Mouse (Mus musculus) lung, postnatal 0 days (tissue): ENCODE data around the gene Zglp1. TPM values are rescaled to one million over a fixed set of nuclear protein-coding genes. Genes with fewer than 3 reads are reported as not detected.

Source experiments
- ATAC-seq: fragments of 200-750 bp; cut with Nextera tagmentation; 2 replicates; pipeline ENCODE4 v1.8.0; 2017; ENCODE audit warnings: moderate library complexity
- DNase-seq: peaks from one replicate; pipeline ENCODE4 v3.0.0-alpha.2; 2016; ENCODE audit warnings: low spot score
- H3K27ac ChIP-seq: fragments of 300-500 bp; sonication (generic); 2 replicates; pipeline ENCODE4 v1.5.1; 2014; ENCODE audit warnings: antibody characterized with exemption, mild to moderate bottlenecking, low read length, mixed read lengths
- H3K27me3 ChIP-seq: fragments of 300-500 bp; sonication (generic); replicated peaks from 2 replicates; pipeline ENCODE4 v1.6.1; 2014; ENCODE audit warnings: low read length, mixed read lengths; ENCODE audit not compliant: insufficient read depth
- H3K36me3 ChIP-seq: fragments of 300-500 bp; sonication (generic); 2 replicates; pipeline ENCODE4 v1.6.1; 2014; ENCODE audit warnings: low read length, mixed read lengths; ENCODE audit not compliant: insufficient read depth
- H3K4me1 ChIP-seq: fragments of 300-500 bp; sonication (generic); 2 replicates; pipeline ENCODE4 v1.6.1; 2014; ENCODE audit warnings: antibody characterized with exemption, low read depth, low read length, mixed read lengths; ENCODE audit not compliant: insufficient read depth
- H3K4me2 ChIP-seq: fragments of 300-500 bp; sonication (generic); replicated peaks from 2 replicates; pipeline ENCODE4 v1.6.1; 2014; ENCODE audit warnings: low read depth, mild to moderate bottlenecking, low read length, moderate library complexity, mixed read lengths
- H3K4me3 ChIP-seq: fragments of 300-500 bp; sonication (generic); 2 replicates; pipeline ENCODE4 v1.5.1; 2014; ENCODE audit warnings: low read depth, low read length
- H3K9ac ChIP-seq: fragments of 300-500 bp; sonication (generic); replicated peaks from 2 replicates; pipeline ENCODE4 v1.6.1; 2014; ENCODE audit warnings: low read depth, mild to moderate bottlenecking
- H3K9me3 ChIP-seq: fragments of 300-500 bp; sonication (generic); 2 replicates; pipeline ENCODE4 v1.6.1; 2016; ENCODE audit warnings: low read length, mixed read lengths
- CTCF ChIP-seq: IDR thresholded peaks from 2 replicates; pipeline ENCODE4 v1.5.1; 2016; ENCODE audit warnings: antibody characterized with exemption, mild to moderate bottlenecking
- EP300 ChIP-seq: IDR thresholded peaks from 2 replicates; pipeline ENCODE4 v1.6.1; 2016; ENCODE audit warnings: antibody characterized with exemption, mild to moderate bottlenecking, control low read depth
- WGBS: fragments of 180-500 bp; shearing (Covaris S2); extraction: QIAGEN DNeasy Blood & Tissue Kit; methylation state at CpG from one replicate; pipeline ENCODE4 v1.1.7; 2014; 5-methylcytosine and 5-hydroxymethylcytosine counted together
- polyA plus RNA-seq: library from polyadenylated mRNA; unstranded; fragments of >200 nt; fragmentation: Nextera tagmentation; extraction: Ambion mirVana; gene quantifications from 2 replicates; pipeline ENCODE4 v1.2.1, GENCODE M21; 2015

Zglp1 gene
- polyA plus RNA-seq, 1 experiment from 2014 or later = not detected

DNA sequence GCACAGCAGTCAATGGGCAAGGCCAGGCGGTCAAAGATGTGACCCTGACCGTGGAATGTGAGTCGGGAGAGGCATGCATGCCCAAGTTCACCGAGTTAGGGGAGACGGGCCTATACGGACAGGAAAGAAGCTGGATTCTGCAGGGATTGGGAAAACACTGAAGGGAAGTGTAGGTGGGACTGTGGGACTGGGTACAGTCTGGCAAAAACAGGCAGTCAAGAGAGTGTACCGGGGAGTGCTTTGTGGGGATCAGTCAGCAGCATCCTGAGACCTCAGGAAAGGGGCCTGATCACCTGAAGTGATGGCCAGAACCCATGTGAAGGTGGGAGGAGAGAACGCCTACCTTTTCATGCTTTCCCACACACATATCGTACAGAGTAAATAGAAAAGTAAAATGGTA lies 31.3 kb downstream of the Zglp1 start:
- Histone ChIP-seq H3K27me3 (peaks cover 42% of the 10 kb centered on the region), H3K4me1 (peaks cover 9% of the 10 kb centered on the region; the same call in 1 of the 2 replicates), H3K36me3 (no peaks in the 10 kb centered on the region), H3K9me3 (no peaks in the 10 kb centered on the region), H3K4me3 (no peak overlapping the region), H3K4me2 (no peak overlapping the region), H3K27ac (no peak overlapping the region), H3K9ac (no peak overlapping the region)
- no peak for ATAC-seq
- WGBS = 37% methylated on average over 9 of the region's 9 CpGs
- no peak for TF ChIP-seq CTCF
- TF ChIP-seq EP300 = no peak
- DNase-seq = no peak

DNA sequence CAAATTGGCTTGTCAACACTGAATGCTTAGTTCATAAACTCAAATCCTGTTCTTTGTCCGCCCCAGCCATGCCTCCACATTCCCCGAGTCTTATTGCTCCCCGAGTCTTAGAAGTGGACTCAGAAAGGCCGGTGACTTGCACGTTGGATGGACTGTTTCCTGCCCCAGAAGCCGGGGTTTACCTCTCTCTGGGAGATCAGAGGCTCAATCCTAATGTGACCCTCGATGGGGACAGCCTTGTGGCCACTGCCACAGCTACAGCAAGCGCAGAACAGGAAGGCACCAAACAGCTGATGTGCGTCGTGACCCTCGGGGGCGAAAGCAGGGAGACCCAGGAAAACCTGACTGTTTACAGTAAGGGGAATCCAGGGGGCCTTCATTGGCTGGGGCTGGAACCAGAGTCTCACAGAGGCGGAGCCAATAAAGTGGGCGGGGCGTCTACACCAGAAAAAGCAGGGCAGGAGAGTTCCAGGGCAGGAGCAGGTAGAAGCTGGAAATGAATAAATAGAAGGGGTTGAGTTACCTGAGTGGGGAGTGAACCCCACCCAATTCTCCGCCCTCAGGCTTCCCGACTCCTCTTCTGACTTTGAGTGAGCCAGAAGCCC lies 32.3 kb downstream of the Zglp1 start:
- Histone ChIP-seq H3K27ac (no peak overlapping the region), H3K9ac (no peak overlapping the region), H3K4me1 (peaks cover 12% of the 10 kb centered on the region; the same call in 1 of the 2 replicates), H3K4me2 (no peak overlapping the region), H3K4me3 (no peak overlapping the region), H3K36me3 (no peaks in the 10 kb centered on the region), H3K27me3 (peaks cover 42% of the 10 kb centered on the region), H3K9me3 (no peaks in the 10 kb centered on the region)
- DNase-seq (peak; percentile 10), ATAC-seq (no peak)
- 6% methylated on average over 17 of the region's 17 CpGs for WGBS
- TF ChIP-seq EP300 = no peak
- TF ChIP-seq CTCF = no peak

DNA sequence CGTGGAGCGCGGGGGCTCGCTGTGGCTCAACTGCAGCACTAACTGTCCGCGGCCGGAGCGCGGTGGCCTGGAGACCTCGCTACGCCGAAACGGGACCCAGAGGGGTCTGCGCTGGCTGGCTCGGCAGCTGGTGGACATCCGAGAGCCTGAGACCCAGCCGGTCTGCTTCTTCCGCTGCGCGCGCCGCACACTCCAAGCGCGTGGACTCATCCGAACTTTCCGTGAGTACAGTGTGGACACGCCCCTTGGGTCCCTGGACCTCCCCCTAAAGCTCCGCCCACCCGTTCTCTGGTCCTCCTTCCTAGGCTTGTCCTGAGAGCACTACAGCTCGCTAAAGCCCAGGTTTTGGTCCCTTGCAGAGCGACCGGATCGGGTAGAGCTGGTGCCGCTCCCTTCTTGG lies 33.8 kb downstream of the Zglp1 start:
- Histone ChIP-seq H3K9me3 (no peaks in the 10 kb centered on the region), H3K9ac (no peak overlapping the region), H3K27ac (no peak overlapping the region), H3K27me3 (peaks cover 42% of the 10 kb centered on the region), H3K36me3 (0 out of 2 replicates have a peak, but pooled peaks cover 4% of the 10 kb centered on the region), H3K4me2 (peak overlapping the region; percentile 85), H3K4me3 (peak overlapping the region; percentile 44), H3K4me1 (peaks cover 12% of the 10 kb centered on the region; the same call in 1 of the 2 replicates)
- TF ChIP-seq CTCF (no peak), EP300 (no peak)
- DNase-seq = peak; percentile 96
- ATAC-seq = peak; percentile 71
- WGBS = 0% methylated on average over 24 of the region's 34 CpGs

DNA sequence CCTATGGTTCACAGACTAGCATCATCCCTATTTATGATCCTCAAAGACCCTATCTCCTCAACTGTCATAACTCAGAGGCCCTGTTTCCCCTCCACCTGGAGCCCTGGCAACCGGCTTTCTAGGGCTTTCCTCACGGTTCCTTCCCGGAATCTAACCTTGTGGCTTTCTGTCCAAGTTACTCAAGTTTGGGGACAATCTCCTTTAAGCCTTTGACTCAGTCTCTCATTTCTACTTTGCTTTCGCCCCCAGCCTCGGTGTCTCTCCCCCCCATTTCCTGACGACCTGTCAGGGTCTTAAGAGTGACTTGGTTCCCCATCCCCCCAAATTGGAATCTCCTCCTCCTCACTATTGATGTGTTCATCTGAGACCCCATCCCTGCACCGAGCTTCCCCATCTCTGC lies 34.4 kb downstream of the Zglp1 start:
- Histone ChIP-seq H3K27me3 (peaks cover 39% of the 10 kb centered on the region), H3K9ac (no peak overlapping the region), H3K4me3 (peak overlapping the region; percentile 46)

DNA sequence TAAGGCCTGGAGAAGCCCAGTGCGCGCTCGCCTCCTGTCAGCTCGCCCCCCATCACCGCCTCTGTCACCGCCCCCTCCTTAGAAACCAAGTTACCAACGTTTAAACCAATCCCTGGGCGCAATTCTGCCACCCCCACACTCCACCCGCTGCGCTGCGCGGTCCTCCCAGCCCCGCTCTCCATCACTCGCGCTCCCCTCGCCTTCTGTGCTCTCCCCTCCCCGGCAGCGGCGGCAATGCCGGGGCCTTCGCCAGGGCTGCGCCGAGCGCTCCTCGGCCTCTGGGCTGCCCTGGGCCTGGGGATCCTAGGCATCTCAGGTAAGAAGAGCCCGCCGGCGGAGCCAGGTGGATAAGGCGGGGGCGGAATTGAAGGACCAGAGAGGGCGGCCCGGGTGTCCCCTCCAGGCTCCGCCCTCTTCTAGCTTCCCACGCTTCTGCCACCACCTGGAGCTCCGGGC lies 35.0 kb downstream of the Zglp1 start, which contains the start of gene Icam5:
Gene Icam5 (plus strand): TSS at position 178 of the 456 bp plus-strand sequence.
- no peak for TF ChIP-seq EP300
- TF ChIP-seq CTCF = no peak
- Histone ChIP-seq H3K9me3 (no peaks in the 10 kb centered on the region), H3K27ac (no peak within 1 kb of the TSS), H3K4me3 (peak within 1 kb of the TSS; percentile 46), H3K4me1 (peaks cover 9% of the 10 kb centered on the region; the same call in 1 of the 2 replicates), H3K4me2 (peak within 1 kb of the TSS; percentile 85), H3K36me3 (0 out of 2 replicates have a peak, but pooled peaks cover 5% of the 10 kb centered on the region), H3K27me3 (peaks cover 35% of the 10 kb centered on the region), H3K9ac (0 out of 2 replicates have a peak within 1 kb of the TSS, but pooled peaks have one; percentile 5)
- ATAC-seq = no peak
- WGBS = 2% methylated on average over 27 of the region's 35 CpGs
- DNase-seq = no peak

More for the DNA sequence above, 34.4 kb downstream of the Zglp1 start:
- peak overlapping the region; percentile 85 for H3K4me2 ChIP-seq
- TF ChIP-seq EP300 (no peak), CTCF (no peak)
- DNase-seq = no peak
- no peaks in the 10 kb centered on the region for H3K9me3 ChIP-seq
- no peak for ATAC-seq
- 0 out of 2 replicates have a peak, but pooled peaks cover 5% of the 10 kb centered on the region for H3K36me3 ChIP-seq
- no peak overlapping the region for H3K27ac ChIP-seq
- H3K4me1 ChIP-seq = peaks cover 12% of the 10 kb centered on the region; the same call in 1 of the 2 replicates
- WGBS = 2% methylated on average over 7 of the region's 7 CpGs

DNA sequence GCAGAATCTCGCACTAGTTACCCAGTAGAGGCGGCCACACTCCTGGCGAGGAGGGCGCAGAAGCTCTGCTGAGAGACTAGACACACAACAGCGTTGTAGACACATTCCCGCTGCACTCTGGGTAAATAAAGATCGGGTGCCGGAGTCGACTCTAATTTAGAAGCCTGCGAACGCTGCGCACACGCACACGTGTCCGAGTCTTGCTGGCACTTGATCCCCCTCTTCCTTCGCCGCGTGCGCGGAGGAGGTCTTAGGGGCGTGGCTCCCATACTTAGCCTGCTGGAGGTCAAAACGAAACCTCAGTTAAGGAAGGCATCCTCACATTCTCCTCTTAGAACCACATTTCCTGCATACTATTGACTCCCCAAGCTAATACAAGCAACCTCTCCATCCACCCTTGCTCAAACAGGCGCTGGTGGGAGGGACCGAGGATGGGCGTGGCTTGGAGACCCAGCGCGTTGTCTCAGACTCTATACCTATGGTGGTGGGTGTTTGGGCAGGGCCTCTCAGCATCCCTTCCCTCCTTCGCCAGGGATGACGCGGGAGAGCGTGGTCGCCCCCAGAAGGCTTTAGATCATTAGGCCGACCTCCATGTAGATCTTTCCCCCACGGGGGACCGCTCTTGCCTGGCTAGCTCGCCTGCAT lies 35.5 kb downstream of the Zglp1 start:
- ATAC-seq = peak; percentile 27
- no peak for TF ChIP-seq CTCF
- no peak for TF ChIP-seq EP300
- H3K27ac ChIP-seq = no peak overlapping the region
- peak overlapping the region; percentile 46 for H3K4me3 ChIP-seq
- H3K4me2 ChIP-seq = peak overlapping the region; percentile 85
- no peak overlapping the region for H3K9ac ChIP-seq
- peak; percentile 73 for DNase-seq
- peaks cover 8% of the 10 kb centered on the region; the same call in 1 of the 2 replicates for H3K4me1 ChIP-seq
- H3K9me3 ChIP-seq = no peaks in the 10 kb centered on the region
- 0 out of 2 replicates have a peak, but pooled peaks cover 5% of the 10 kb centered on the region for H3K36me3 ChIP-seq
- H3K27me3 ChIP-seq = peaks cover 32% of the 10 kb centered on the region
- 0% methylated on average over 36 of the region's 36 CpGs for WGBS
